Mouse (Mus musculus) forebrain, postnatal 0 days (tissue): ENCODE measurements around the gene Tanc1. TPM values are rescaled to one million over a fixed set of nuclear protein-coding genes. Genes with fewer than 3 reads are reported as not detected.

Experiments used
- ATAC-seq: fragments of 200-750 bp; cut with Nextera tagmentation; 2 replicates; pipeline ENCODE4 v1.8.0; 2017; ENCODE audit warnings: mild to moderate bottlenecking, moderate library complexity
- DNase-seq: peaks from one replicate; pipeline ENCODE4 v3.0.0-alpha.2; 2015
- H3K27ac ChIP-seq: fragments of 300-500 bp; sonication (generic); 2 replicates; pipeline ENCODE4 v1.5.1; 2014; ENCODE audit warnings: low read depth, mild to moderate bottlenecking, antibody characterized with exemption, low read length, moderate library complexity, mixed read lengths
- H3K27me3 ChIP-seq: fragments of 300-500 bp; sonication (generic); 2 replicates; pipeline ENCODE4 v1.6.1; 2014; ENCODE audit warnings: mild to moderate bottlenecking, low read length, mixed read lengths; ENCODE audit not compliant: insufficient read depth
- H3K36me3 ChIP-seq: fragments of 300-500 bp; sonication (generic); 2 replicates; pipeline ENCODE4 v1.6.1; 2014; ENCODE audit warnings: mild to moderate bottlenecking, moderate library complexity; ENCODE audit not compliant: insufficient read depth
- H3K4me1 ChIP-seq: fragments of 300-500 bp; sonication (generic); 2 replicates; pipeline ENCODE4 v1.6.1; 2014; ENCODE audit warnings: antibody characterized with exemption; ENCODE audit not compliant: insufficient read depth
- H3K4me2 ChIP-seq: fragments of 300-500 bp; sonication (generic); 2 replicates; pipeline ENCODE4 v1.6.1; 2014; ENCODE audit warnings: low read depth, mild to moderate bottlenecking, moderate library complexity
- H3K4me3 ChIP-seq: fragments of 300-500 bp; sonication (generic); 2 replicates; pipeline ENCODE4 v1.5.1; 2014; ENCODE audit warnings: low read depth, low read length, mixed read lengths
- H3K9ac ChIP-seq: fragments of 300-500 bp; sonication (generic); 2 replicates; pipeline ENCODE4 v1.6.1; 2014; ENCODE audit warnings: mild to moderate bottlenecking
- H3K9me3 ChIP-seq: fragments of 300-500 bp; sonication (generic); 2 replicates; pipeline ENCODE4 v1.6.1; 2016; ENCODE audit warnings: low read length
- CTCF ChIP-seq: sonication (generic); IDR thresholded peaks from 2 replicates; pipeline ENCODE4 v1.5.1; 2016; ENCODE audit warnings: antibody characterized with exemption, control low read depth, low read depth
- WGBS: fragments of 180-500 bp; shearing (Covaris S2); extraction: QIAGEN DNeasy Blood & Tissue Kit; methylation state at CpG from one replicate; pipeline ENCODE4 v1.1.7; 2014; 5-methylcytosine and 5-hydroxymethylcytosine counted together
- polyA plus RNA-seq: library from polyadenylated mRNA; unstranded; fragments of >200 nt; fragmentation: Nextera tagmentation; extraction: Ambion mirVana; gene quantifications from 2 replicates; pipeline ENCODE4 v1.2.1, GENCODE M21; 2015
- total RNA-seq: library from RNA; depleted of rRNA; stranded (reverse); fragments of >200 nt; gene quantifications from 2 replicates; pipeline ENCODE4 v1.2.3, GENCODE M21; 2014

Gene Tanc1
- total and polyA plus RNA-seq, 2 experiments from 2014 or later, result 2.9 to 5.0 TPM

- Histone ChIP-seq H3K27ac (no peak overlapping the region), H3K9ac (no peak overlapping the region), H3K36me3 (no peaks in the 10 kb centered on the region), H3K27me3 (no peaks in the 10 kb centered on the region), H3K4me1 (no peaks in the 10 kb centered on the region), H3K4me3 (no peak overlapping the region), H3K9me3 (no peaks in the 10 kb centered on the region), H3K4me2 (no peak overlapping the region)
- WGBS, result 46% methylated on average over 2 of the region's 2 CpGs
- DNase-seq (no peak), ATAC-seq (no peak)
- TF ChIP-seq CTCF, result no peak
Observed at GRCm38 (mm10) chr2:59805595-59805994, 193.8 kb downstream of the Tanc1 start.

GRCm38 (mm10) chr2:59806038-59806437 is 194.2 kb downstream of the Tanc1 start:
- no peak for TF ChIP-seq CTCF
- DNase-seq (no peak), ATAC-seq (no peak)
- Histone ChIP-seq H3K27ac (no peak overlapping the region), H3K27me3 (no peaks in the 10 kb centered on the region), H3K4me2 (no peak overlapping the region), H3K36me3 (no peaks in the 10 kb centered on the region), H3K4me3 (no peak overlapping the region), H3K4me1 (no peaks in the 10 kb centered on the region), H3K9ac (no peak overlapping the region), H3K9me3 (no peaks in the 10 kb centered on the region)
- WGBS, result 43% methylated on average over 6 of the region's 6 CpGs

GRCm38 (mm10) chr2:59808608-59809007 is 196.8 kb downstream of the Tanc1 start:
- ATAC-seq (no peak), DNase-seq (no peak)
- Histone ChIP-seq H3K9me3 (no peaks in the 10 kb centered on the region), H3K4me3 (no peak overlapping the region), H3K36me3 (no peaks in the 10 kb centered on the region), H3K4me1 (no peaks in the 10 kb centered on the region), H3K9ac (no peak overlapping the region), H3K4me2 (no peak overlapping the region), H3K27me3 (no peaks in the 10 kb centered on the region), H3K27ac (no peak overlapping the region)
- TF ChIP-seq CTCF, result no peak
- WGBS, result 88% methylated on average over 4 of the region's 4 CpGs

GRCm38 (mm10) chr2:59810039-59810438 is 198.2 kb downstream of the Tanc1 start:
- DNase-seq, result no peak
- no peak overlapping the region for H3K4me3 ChIP-seq
- H3K9ac ChIP-seq, result no peak overlapping the region
- no peak for TF ChIP-seq CTCF
- H3K27ac ChIP-seq, result no peak overlapping the region
- no peaks in the 10 kb centered on the region for H3K36me3 ChIP-seq
- no peaks in the 10 kb centered on the region for H3K9me3 ChIP-seq
- H3K4me1 ChIP-seq, result no peaks in the 10 kb centered on the region
- H3K27me3 ChIP-seq, result no peaks in the 10 kb centered on the region
- 48% methylated on average over 7 of the region's 7 CpGs for WGBS
- no peak for ATAC-seq
- H3K4me2 ChIP-seq, result no peak overlapping the region

GRCm38 (mm10) chr2:59811247-59811646 is 199.4 kb downstream of the Tanc1 start:
- Histone ChIP-seq H3K27ac (no peak overlapping the region), H3K4me2 (no peak overlapping the region), H3K4me1 (no peaks in the 10 kb centered on the region), H3K4me3 (no peak overlapping the region), H3K27me3 (no peaks in the 10 kb centered on the region), H3K9ac (no peak overlapping the region), H3K36me3 (no peaks in the 10 kb centered on the region), H3K9me3 (no peaks in the 10 kb centered on the region)
- WGBS, result 55% methylated on average over 1 of the region's 1 CpGs
- ATAC-seq (no peak), DNase-seq (no peak)
- no peak for TF ChIP-seq CTCF

GRCm38 (mm10) chr2:59812641-59813040 is 200.8 kb downstream of the Tanc1 start:
- WGBS, result 80% methylated on average over 1 of the region's 1 CpGs
- Histone ChIP-seq H3K9ac (no peak overlapping the region), H3K4me2 (no peak overlapping the region), H3K9me3 (no peaks in the 10 kb centered on the region), H3K36me3 (no peaks in the 10 kb centered on the region), H3K4me3 (no peak overlapping the region), H3K4me1 (no peaks in the 10 kb centered on the region), H3K27me3 (no peaks in the 10 kb centered on the region), H3K27ac (no peak overlapping the region)
- ATAC-seq (no peak; the same call in 1 of the 2 replicates), DNase-seq (no peak)
- no peak for TF ChIP-seq CTCF

- no peak for ATAC-seq
- Histone ChIP-seq H3K9me3 (no peaks in the 10 kb centered on the region), H3K36me3 (no peaks in the 10 kb centered on the region), H3K4me3 (no peak overlapping the region), H3K4me2 (no peak overlapping the region), H3K27ac (no peak overlapping the region), H3K4me1 (no peaks in the 10 kb centered on the region), H3K27me3 (no peaks in the 10 kb centered on the region), H3K9ac (no peak overlapping the region)
- WGBS, result 69% methylated on average over 13 of the region's 13 CpGs
- TF ChIP-seq CTCF, result no peak
- DNase-seq, result no peak
Observed at GRCm38 (mm10) chr2:59813457-59813856, 201.6 kb downstream of the Tanc1 start.

- ATAC-seq (no peak), DNase-seq (no peak)
- no peak overlapping the region for H3K9ac ChIP-seq
- H3K4me2 ChIP-seq, result no peak overlapping the region
- TF ChIP-seq CTCF, result no peak
- H3K4me3 ChIP-seq, result no peak overlapping the region
- no peaks in the 10 kb centered on the region for H3K27me3 ChIP-seq
- no peaks in the 10 kb centered on the region for H3K4me1 ChIP-seq
- 94% methylated on average over 8 of the region's 8 CpGs for WGBS
- H3K36me3 ChIP-seq, result no peaks in the 10 kb centered on the region
- no peak overlapping the region for H3K27ac ChIP-seq
- H3K9me3 ChIP-seq, result no peaks in the 10 kb centered on the region
Observed at GRCm38 (mm10) chr2:59814997-59815396, 203.2 kb downstream of the Tanc1 start.
